7 mouse cellular contexts compared by ENCODE assay signal in the genomic region with DNA sequence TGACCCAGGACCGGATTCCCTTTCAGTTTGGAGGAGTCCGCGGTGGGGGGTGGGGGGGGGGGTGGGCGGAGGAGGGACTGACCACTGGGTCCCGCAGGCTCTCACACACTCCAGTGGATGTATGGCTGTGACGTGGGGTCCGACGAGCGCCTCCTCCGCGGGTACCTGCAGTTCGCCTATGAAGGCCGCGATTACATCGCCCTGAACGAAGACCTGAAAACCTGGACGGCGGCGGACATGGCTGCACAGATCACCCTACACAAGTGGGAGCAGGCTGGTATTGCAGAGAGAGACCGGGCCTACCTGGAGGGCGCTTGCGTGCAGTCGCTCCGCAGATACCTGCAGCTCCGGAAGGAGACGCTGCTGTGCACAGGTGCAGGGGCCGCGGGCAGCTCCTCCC. TPM values are rescaled to one million over a fixed set of nuclear protein-coding genes. Genes with fewer than 3 reads are reported as not detected.
DNase-seq lines count a peak whose midpoint lies in the region; ATAC-seq and TF ChIP-seq lines count a peak whose summit lies in the region.
"Not testable (repeated sequence)": the region's sequence is repeated elsewhere in the genome, so short reads cannot be mapped to it uniquely, and the experiment has no call there.

No protein-coding gene starts in this region.

- H3K9ac ChIP-seq in forebrain, embryonic 13.5 days; kidney, embryonic 16.5 days (replicated peaks; ENCODE audit: low read length); liver, embryonic 14.5 days (replicated peaks); midbrain, embryonic 13.5 days (replicated peaks): not testable (repeated sequence)

- ATAC-seq in forebrain, embryonic 13.5 days: not testable (repeated sequence)
- ATAC-seq in kidney, embryonic 16.5 days (ENCODE audit: low FRiP score, low TSS enrichment): peak; percentile 43
- peak; percentile 50 for ATAC-seq in liver, embryonic 14.5 days (ENCODE audit: insufficient read depth)
- ATAC-seq in midbrain, embryonic 13.5 days: peak; percentile 34; the same call in 1 of the 2 replicates

- not testable (repeated sequence) for H3K36me3 ChIP-seq in forebrain, embryonic 13.5 days (ENCODE audit: poor library complexity, severe bottlenecking); hindbrain, embryonic 10.5 days; kidney, embryonic 16.5 days (ENCODE audit: insufficient read depth, low read length); liver, embryonic 14.5 days (replicated peaks; ENCODE audit: control insufficient read depth, insufficient read depth, low read depth); midbrain, embryonic 13.5 days

- H3K4me3 ChIP-seq in forebrain, embryonic 13.5 days: peak overlapping the region; percentile 35
- H3K4me3 ChIP-seq in hindbrain, embryonic 10.5 days: peak overlapping the region; percentile 50
- peak overlapping the region; percentile 43 for H3K4me3 ChIP-seq in kidney, embryonic 16.5 days (ENCODE audit: low read length)
- H3K4me3 ChIP-seq in liver, embryonic 14.5 days (ENCODE audit: insufficient read depth in 1 of 2, low read depth in 2 of 2, low read length in 2 of 2): not testable (repeated sequence)
- peak overlapping the region; percentile 37 for H3K4me3 ChIP-seq in midbrain, embryonic 13.5 days (replicated peaks)

- H3K27ac ChIP-seq in forebrain, embryonic 13.5 days; hindbrain, embryonic 10.5 days; kidney, embryonic 16.5 days (ENCODE audit: low read length); liver, embryonic 14.5 days; midbrain, embryonic 13.5 days: not testable (repeated sequence)

- peaks cover 36% of the 10 kb centered on the region for H3K27me3 ChIP-seq in forebrain, embryonic 13.5 days
- peaks cover 51% of the 10 kb centered on the region for H3K27me3 ChIP-seq in hindbrain, embryonic 10.5 days (ENCODE audit: insufficient read depth, poor library complexity, severe bottlenecking)
- H3K27me3 ChIP-seq in kidney, embryonic 16.5 days (ENCODE audit: insufficient read depth, low read length): peaks cover 15% of the 10 kb centered on the region
- peaks cover 12% of the 10 kb centered on the region for H3K27me3 ChIP-seq in liver, embryonic 14.5 days (ENCODE audit: control insufficient read depth, insufficient read depth, low read length)
- H3K27me3 ChIP-seq in midbrain, embryonic 13.5 days: peaks cover 38% of the 10 kb centered on the region

- peak overlapping the region; percentile 63 for H3K4me2 ChIP-seq in forebrain, embryonic 13.5 days
- H3K4me2 ChIP-seq in kidney, embryonic 16.5 days (replicated peaks; ENCODE audit: low read depth, low read length): peak overlapping the region; percentile 68
- peak overlapping the region; percentile 36; the same call in 1 of the 2 replicates for H3K4me2 ChIP-seq in liver, embryonic 14.5 days (ENCODE audit: low read depth)
- peak overlapping the region; percentile 60 for H3K4me2 ChIP-seq in midbrain, embryonic 13.5 days (replicated peaks)

- not testable (repeated sequence) for H3K4me1 ChIP-seq in forebrain, embryonic 13.5 days; kidney, embryonic 16.5 days (ENCODE audit: insufficient read depth, low read length); liver, embryonic 14.5 days (replicated peaks; ENCODE audit: control insufficient read depth in 2 of 2, insufficient read depth in 2 of 2, low read length in 1 of 2); midbrain, embryonic 13.5 days (replicated peaks)
- H3K4me1 ChIP-seq in hindbrain, embryonic 10.5 days (replicated peaks): peaks cover 12% of the 10 kb centered on the region

- not testable (repeated sequence) for TF ChIP-seq EP300 in liver, embryonic 14.5 days (IDR thresholded peaks at IDR 0.05; ENCODE audit: low read depth)

- not testable (repeated sequence) for TF ChIP-seq CTCF in liver, embryonic 14.5 days (IDR thresholded peaks at IDR 0.05; ENCODE audit: low read depth)

- 12% methylated on average over 28 of the region's 28 CpGs for WGBS in forebrain, embryonic 13.5 days
- WGBS in hindbrain, embryonic 10.5 days: 11% methylated on average over 28 of the region's 28 CpGs
- 19% methylated on average over 27 of the region's 28 CpGs for WGBS in kidney, embryonic 16.5 days
- 11% methylated on average over 28 of the region's 28 CpGs for WGBS in liver, embryonic 14.5 days (ENCODE audit: insufficient replicate concordance)
- WGBS in midbrain, embryonic 13.5 days: 13% methylated on average over 28 of the region's 28 CpGs

- DNase-seq in ZHBTc4 (ENCODE audit: low read depth, low spot score): peak; percentile 74
- peak; percentile 34 for DNase-seq in hindbrain, embryonic 10.5 days (ENCODE audit: low spot score)
- DNase-seq in liver, embryonic 14.5 days (ENCODE audit: low read depth in 3 of 3, low spot score in 3 of 3): not testable (repeated sequence)
- DNase-seq in spleen, postnatal 36 days (ENCODE audit: low spot score in 2 of 2): peak; percentile 60 to 63

- not testable (repeated sequence) for H3K9me3 ChIP-seq in forebrain, embryonic 13.5 days (replicated peaks); hindbrain, embryonic 10.5 days; kidney, embryonic 16.5 days (ENCODE audit: low read length); liver, embryonic 14.5 days (ENCODE audit: control insufficient read depth, low read length); midbrain, embryonic 13.5 days

RNA-seq across cellular contexts. Expression of a gene that starts 0.8 kb away (rescaled TPM):
- polyA plus RNA-seq in forebrain, embryonic 13.5 days (2015; fragmentation: Nextera tagmentation; extraction: Ambion mirVana): 0.22 and 0.43 TPM in 2 replicates
- 0.90 and 1.4 TPM in 2 replicates for polyA plus RNA-seq in hindbrain, embryonic 10.5 days (2016; fragmentation: Nextera tagmentation; extraction: Ambion mirVana)
- polyA plus RNA-seq in kidney, embryonic 16.5 days (2015; fragmentation: Nextera tagmentation; extraction: Ambion mirVana): 4.4 and 5.7 TPM in 2 replicates
- polyA plus RNA-seq in liver, embryonic 14.5 days (2012; rRNA removed): 10.3 and 11.2 TPM in 2 replicates
- 7.6 and 11.1 TPM in 2 replicates for polyA plus RNA-seq in liver, embryonic 14.5 days (2014; fragmentation: Nextera tagmentation; extraction: Ambion mirVana)
- 0.17 TPM in 2 replicates for polyA plus RNA-seq in midbrain, embryonic 13.5 days (2015; fragmentation: Nextera tagmentation; extraction: Ambion mirVana)

RNA-seq across cellular contexts. Expression of a gene that starts 13.5 kb away (rescaled TPM):
- polyA plus RNA-seq in forebrain, embryonic 13.5 days (2015; fragmentation: Nextera tagmentation; extraction: Ambion mirVana): 2.1 and 2.5 TPM in 2 replicates
- polyA plus RNA-seq in hindbrain, embryonic 10.5 days (2016; fragmentation: Nextera tagmentation; extraction: Ambion mirVana): 12.1 and 14.3 TPM in 2 replicates
- polyA plus RNA-seq in kidney, embryonic 16.5 days (2015; fragmentation: Nextera tagmentation; extraction: Ambion mirVana): 13.7 and 15.2 TPM in 2 replicates
- 21.8 and 24.4 TPM in 2 replicates for polyA plus RNA-seq in liver, embryonic 14.5 days (2012; rRNA removed)
- polyA plus RNA-seq in liver, embryonic 14.5 days (2014; fragmentation: Nextera tagmentation; extraction: Ambion mirVana): 19.0 and 20.7 TPM in 2 replicates
- 2.5 TPM in 2 replicates for polyA plus RNA-seq in midbrain, embryonic 13.5 days (2015; fragmentation: Nextera tagmentation; extraction: Ambion mirVana)

RNA-seq across cellular contexts. Expression of a gene that starts 44.4 kb away (rescaled TPM):
- 0.55 TPM in 1 of 2 replicates, not detected in the other for polyA plus RNA-seq in forebrain, embryonic 13.5 days (2015; fragmentation: Nextera tagmentation; extraction: Ambion mirVana)
- 0.17 and 0.21 TPM in 2 replicates for polyA plus RNA-seq in hindbrain, embryonic 10.5 days (2016; fragmentation: Nextera tagmentation; extraction: Ambion mirVana)
- polyA plus RNA-seq in kidney, embryonic 16.5 days (2015; fragmentation: Nextera tagmentation; extraction: Ambion mirVana): 1.4 and 1.6 TPM in 2 replicates
- polyA plus RNA-seq in liver, embryonic 14.5 days (2012; rRNA removed): 119 and 136 TPM in 2 replicates
- 195 and 206 TPM in 2 replicates for polyA plus RNA-seq in liver, embryonic 14.5 days (2014; fragmentation: Nextera tagmentation; extraction: Ambion mirVana)
- 0.09 and 0.69 TPM in 2 replicates for polyA plus RNA-seq in midbrain, embryonic 13.5 days (2015; fragmentation: Nextera tagmentation; extraction: Ambion mirVana)

RNA-seq across cellular contexts. Expression of a gene that starts 46.1 kb away (rescaled TPM):
- polyA plus RNA-seq in forebrain, embryonic 13.5 days (2015; fragmentation: Nextera tagmentation; extraction: Ambion mirVana): 0.89 and 1.2 TPM in 2 replicates
- polyA plus RNA-seq in hindbrain, embryonic 10.5 days (2016; fragmentation: Nextera tagmentation; extraction: Ambion mirVana): 2.2 and 2.9 TPM in 2 replicates
- polyA plus RNA-seq in kidney, embryonic 16.5 days (2015; fragmentation: Nextera tagmentation; extraction: Ambion mirVana): 4.3 and 4.4 TPM in 2 replicates
- polyA plus RNA-seq in liver, embryonic 14.5 days (2012; rRNA removed): 5.4 TPM in 2 replicates
- polyA plus RNA-seq in liver, embryonic 14.5 days (2014; fragmentation: Nextera tagmentation; extraction: Ambion mirVana): 1.2 and 1.3 TPM in 2 replicates
- 1.00 and 1.3 TPM in 2 replicates for polyA plus RNA-seq in midbrain, embryonic 13.5 days (2015; fragmentation: Nextera tagmentation; extraction: Ambion mirVana)

Comparison
In these comparisons a context has a peak if more than half of its experiments do, and no peak if none do; other contexts are left out.
1. RNA of a gene that starts 44.4 kb away (polyA plus RNA-seq): 119 to 206 TPM in liver, embryonic 14.5 days; 1.4 to 1.6 TPM in kidney, embryonic 16.5 days, 0.09 to 0.69 TPM in midbrain, embryonic 13.5 days, 0.17 to 0.21 TPM in hindbrain, embryonic 10.5 days and 0.55 TPM in forebrain, embryonic 13.5 days; every median in the first group is over 10 times any median in the second.
2. Peak in every context shown above with its lines, with median percentiles within 50 percentile points of each other: H3K4me2 ChIP-seq.